Mouse (Mus musculus) CH12.LX (cell line): ENCODE measurements around the gene Scrn1. TPM values are rescaled to one million over a fixed set of nuclear protein-coding genes. Genes with fewer than 3 reads are reported as not detected.

ENCODE experiments used
- DNase-seq: peaks from one replicate; pipeline ENCODE4 v3.0.0-alpha.2; 2013; ENCODE audit errors: extremely low read depth
- H3K27ac ChIP-seq: 2 replicates; pipeline ENCODE4 v1.5.1; 2012; ENCODE audit warnings: low read depth, mild to moderate bottlenecking, control low read depth, moderate library complexity; ENCODE audit not compliant: insufficient read depth
- H3K27me3 ChIP-seq: replicated peaks from 2 replicates; pipeline ENCODE3; 2012; ENCODE audit warnings: inconsistent platforms
- H3K36me3 ChIP-seq, 2 experiments: replicated peaks in 1 of 2; 2 replicates each; pipeline versions ENCODE3 to v1.6.1; 2012; ENCODE audit warnings: inconsistent platforms in 1 of 2, low read length in 1 of 2, mild to moderate bottlenecking in 1 of 2, mixed read lengths in 1 of 2, moderate library complexity in 1 of 2; ENCODE audit not compliant: control insufficient read depth in 1 of 2, insufficient read depth in 1 of 2
- H3K4me1 ChIP-seq, 2 experiments: 2 replicates each; pipeline ENCODE4 v1.6.1; 2012; ENCODE audit warnings: inconsistent platforms in 1 of 2, moderate library complexity in 1 of 2; ENCODE audit not compliant: insufficient read depth in 2 of 2, control insufficient read depth in 1 of 2
- H3K4me2 ChIP-seq: 2 replicates; pipeline ENCODE4 v1.6.1; 2012; ENCODE audit warnings: low read depth, mild to moderate bottlenecking, control low read depth; ENCODE audit not compliant: poor library complexity, insufficient read depth, severe bottlenecking
- H3K4me3 ChIP-seq, 3 experiments: fragments of 150-350 bp in 1 of 3; sonication (generic) in 1 of 3; replicated peaks in 1 of 3; 2 replicates each; pipeline versions ENCODE3 to v1.5.1; 2011 to 2012; ENCODE audit warnings: low read depth in 2 of 3, low read length in 2 of 3, mild to moderate bottlenecking in 2 of 3, moderate library complexity in 2 of 3, control low read depth in 1 of 3, improper control_type of control experiment in 1 of 3, inconsistent platforms in 1 of 3, mixed read lengths in 1 of 3; ENCODE audit not compliant: poor library complexity in 1 of 3
- H3K79me2 ChIP-seq: replicated peaks from 2 replicates; pipeline ENCODE4 v1.6.1; 2012; ENCODE audit warnings: mild to moderate bottlenecking, moderate library complexity; ENCODE audit not compliant: control insufficient read depth, poor library complexity, insufficient read depth, severe bottlenecking; ENCODE audit errors: extremely low read depth
- H3K9ac ChIP-seq: 2 replicates; pipeline ENCODE4 v1.6.1; 2012; ENCODE audit warnings: low read depth, mild to moderate bottlenecking, control low read depth, moderate library complexity; ENCODE audit not compliant: insufficient read depth
- H3K9me3 ChIP-seq: replicated peaks from 2 replicates; pipeline ENCODE3; 2012; ENCODE audit warnings: low read length, inconsistent platforms, mixed read lengths
- BHLHE40 ChIP-seq: IDR thresholded peaks from 2 replicates; pipeline ENCODE4 v1.6.1; 2011; ENCODE audit warnings: mild to moderate bottlenecking, low read depth, low read length, improper control_type of control experiment
- CHD1 ChIP-seq: IDR thresholded peaks from 2 replicates; pipeline ENCODE4 v1.6.1; 2012; ENCODE audit warnings: low read depth, low read length, improper control_type of control experiment, inconsistent platforms
- CTCF ChIP-seq, 2 experiments: IDR thresholded peaks in 1 of 2; conservative IDR thresholded peaks in 1 of 2; 2 replicates each; pipeline ENCODE4 v1.5.1; 2011 to 2012; ENCODE audit warnings: low read depth in 2 of 2, low read length in 2 of 2, improper control_type of control experiment in 1 of 2, inconsistent platforms in 1 of 2, mild to moderate bottlenecking in 1 of 2, moderate library complexity in 1 of 2
- E2F4 ChIP-seq: IDR thresholded peaks from 2 replicates; pipeline ENCODE4 v1.6.1; 2011; ENCODE audit warnings: low read depth, low read length, improper control_type of control experiment; ENCODE audit not compliant: insufficient replicate concordance
- ELF1 ChIP-seq: IDR thresholded peaks from 2 replicates; pipeline ENCODE4 v1.6.1; 2014; ENCODE audit warnings: low read depth, mild to moderate bottlenecking, inconsistent platforms, low read length, improper control_type of control experiment
- EP300 ChIP-seq: IDR thresholded peaks from 2 replicates; pipeline ENCODE4 v1.6.1; 2011; ENCODE audit warnings: low read length, improper control_type of control experiment
- GABPA ChIP-seq: IDR thresholded peaks from 2 replicates; pipeline ENCODE4 v1.6.1; 2012; ENCODE audit warnings: low read depth, low read length, improper control_type of control experiment, inconsistent platforms; ENCODE audit not compliant: insufficient replicate concordance
- HCFC1 ChIP-seq: IDR thresholded peaks from 2 replicates; pipeline ENCODE4 v1.6.1; 2012; ENCODE audit warnings: low read depth, mild to moderate bottlenecking, inconsistent platforms, low read length, improper control_type of control experiment
- IRF4 ChIP-seq: IDR thresholded peaks from 2 replicates; pipeline ENCODE4 v1.6.1; 2014; ENCODE audit warnings: low read depth, mild to moderate bottlenecking, inconsistent platforms, low read length, improper control_type of control experiment
- JUN ChIP-seq: IDR thresholded peaks from 2 replicates; pipeline ENCODE4 v1.6.1; 2011; ENCODE audit warnings: low read depth, mild to moderate bottlenecking, low read length, improper control_type of control experiment, moderate library complexity; ENCODE audit not compliant: insufficient read depth
- JUND ChIP-seq: conservative IDR thresholded peaks from 2 replicates; pipeline ENCODE4 v1.6.1; 2011; ENCODE audit warnings: low read depth, low read length, improper control_type of control experiment
- KAT2A ChIP-seq: IDR thresholded peaks from 2 replicates; pipeline ENCODE4 v1.6.1; 2012; ENCODE audit warnings: low read length, improper control_type of control experiment, inconsistent platforms; ENCODE audit not compliant: insufficient replicate concordance
- MAFK ChIP-seq: IDR thresholded peaks from 2 replicates; pipeline ENCODE4 v1.6.1; 2011; ENCODE audit warnings: low read length, improper control_type of control experiment; ENCODE audit not compliant: insufficient replicate concordance
- MEF2A ChIP-seq: IDR thresholded peaks from 2 replicates; pipeline ENCODE4 v1.6.1; 2014; ENCODE audit warnings: low read depth, mild to moderate bottlenecking, inconsistent platforms, low read length, improper control_type of control experiment, borderline replicate concordance
- MXI1 ChIP-seq: IDR thresholded peaks from 2 replicates; pipeline ENCODE4 v1.6.1; 2011; ENCODE audit warnings: mild to moderate bottlenecking, low read depth, low read length, improper control_type of control experiment
- MYC ChIP-seq: IDR thresholded peaks from 2 replicates; pipeline ENCODE4 v1.6.1; 2011; ENCODE audit warnings: low read depth, mild to moderate bottlenecking, improper control_type of control experiment, low read length
- NELFE ChIP-seq: IDR thresholded peaks from 2 replicates; pipeline ENCODE4 v1.6.1; 2011; ENCODE audit warnings: low read depth, low read length, improper control_type of control experiment
- NRF1 ChIP-seq: IDR thresholded peaks from 2 replicates; pipeline ENCODE4 v1.6.1; 2014; ENCODE audit warnings: low read depth, mild to moderate bottlenecking, inconsistent platforms, low read length, improper control_type of control experiment, moderate library complexity
- PAX5 ChIP-seq: IDR thresholded peaks from 2 replicates; pipeline ENCODE4 v1.6.1; 2012; ENCODE audit warnings: low read length, inconsistent platforms, mixed read lengths
- POLR2A ChIP-seq: IDR thresholded peaks from 2 replicates; pipeline ENCODE4 v1.6.1; 2011; ENCODE audit warnings: low read depth, mild to moderate bottlenecking, improper control_type of control experiment, low read length
- POLR2AphosphoS2 ChIP-seq: IDR thresholded peaks from 2 replicates; pipeline ENCODE4 v1.6.1; 2011; ENCODE audit warnings: low read depth, low read length, improper control_type of control experiment
- RCOR1 ChIP-seq: conservative IDR thresholded peaks from 2 replicates; pipeline ENCODE4 v1.6.1; 2012; ENCODE audit warnings: low read depth, mild to moderate bottlenecking, inconsistent platforms, low read length, improper control_type of control experiment
- SIN3A ChIP-seq: IDR thresholded peaks from 2 replicates; pipeline ENCODE4 v1.6.1; 2012; ENCODE audit warnings: low read length, improper control_type of control experiment, inconsistent platforms
- SMC3 ChIP-seq: IDR thresholded peaks from 2 replicates; pipeline ENCODE4 v1.6.1; 2011; ENCODE audit warnings: low read depth, low read length, improper control_type of control experiment
- TCF12 ChIP-seq: IDR thresholded peaks from 2 replicates; pipeline ENCODE4 v1.6.1; 2014; ENCODE audit warnings: low read depth, mild to moderate bottlenecking, inconsistent platforms, low read length, improper control_type of control experiment
- USF1 ChIP-seq: IDR thresholded peaks from 2 replicates; pipeline ENCODE4 v1.6.1; 2014; ENCODE audit warnings: low read depth, mild to moderate bottlenecking, inconsistent platforms, low read length, improper control_type of control experiment
- ZKSCAN1 ChIP-seq: IDR thresholded peaks from 2 replicates; pipeline ENCODE4 v1.6.1; 2012; ENCODE audit warnings: low read depth, inconsistent platforms, low read length, improper control_type of control experiment, borderline replicate concordance
- ZMIZ1 ChIP-seq: IDR thresholded peaks from 2 replicates; pipeline ENCODE4 v1.6.1; 2012; ENCODE audit warnings: low read depth, mild to moderate bottlenecking, inconsistent platforms, low read length, improper control_type of control experiment
- ZNF384 ChIP-seq: IDR thresholded peaks from 2 replicates; pipeline ENCODE4 v1.6.1; 2012; ENCODE audit warnings: low read depth, low read length, improper control_type of control experiment, inconsistent platforms
- dilution Hi-C: fragments of 300-500 bp; cut with MboI; formaldehyde crosslinking; loops from 2 replicates; pipeline ENCODE4 v1.14.3; 2020; ENCODE audit warnings: low sequenced_read_pairs; ENCODE audit not compliant: extremely low pct_unique_long_range_greater_than_20kb, extremely low pct_ligation_motif_present
- in situ Hi-C: fragments of 300-500 bp; cut with MboI; formaldehyde crosslinking; loops from 3 replicates; pipeline ENCODE4 v1.14.3; 2019; ENCODE audit warnings: low sequenced_read_pairs, low pct_ligation_motif_present, low pct_unique_long_range_greater_than_20kb, mixed read lengths
- polyA plus RNA-seq: library from polyadenylated mRNA; unstranded; fragments of >175 nt; gene quantifications from 2 replicates; pipeline ENCODE4 v1.2.1, GENCODE M21; 2012; ENCODE audit warnings: low read depth; ENCODE audit not compliant: insufficient read length
- total RNA-seq, 2 experiments: library from RNA; depleted of rRNA; stranded (reverse); fragments of 300-350 nt in 1 of 2; fragments of >200 nt in 1 of 2; gene quantifications; 2 replicates each; pipeline ENCODE4 v1.2.3; 2012 to 2014

Scrn1 gene
- total and polyA plus RNA-seq, 3 experiments, result 0.04 TPM; not detected in 2

DNA sequence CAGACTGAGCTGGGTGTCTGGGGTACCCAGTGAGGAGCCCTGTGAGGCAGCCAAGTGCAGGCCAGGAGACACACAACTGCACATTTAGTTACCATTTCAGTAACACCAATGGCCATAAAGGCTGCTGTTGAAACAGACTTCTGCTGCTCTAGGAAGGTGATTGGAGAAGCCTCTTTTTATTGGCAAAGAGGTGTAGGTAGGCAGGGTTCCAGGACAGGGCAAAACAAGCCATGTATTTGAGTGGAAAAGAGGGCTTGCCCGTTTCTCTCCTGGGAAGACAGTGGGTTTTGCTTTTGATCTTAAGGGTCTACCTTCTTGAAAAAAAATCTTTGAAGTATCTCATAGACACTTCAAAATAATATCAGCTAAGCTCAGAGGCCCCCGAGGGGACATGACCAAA, 54.0 kb downstream of the Scrn1 start:
- in situ Hi-C loops (no loop called here), dilution Hi-C loops (no loop called here)
- peaks cover 1 to 23% of the 10 kb centered on the region in 2 experiments; a peak in 3 of 4 replicates for H3K4me1 ChIP-seq
- no peaks in the 10 kb centered on the region for H3K9me3 ChIP-seq
- no peak overlapping the region for H3K27ac ChIP-seq
- no peak overlapping the region for H3K4me2 ChIP-seq
- TF ChIP-seq ZKSCAN1 (no peak), CTCF (conservative IDR thresholded peaks at IDR 0.05 in 1 of 2, IDR thresholded peaks at IDR 0.05 in 1 of 2; ENCODE audit: low read depth in 2 of 2, low read length in 2 of 2) (no peak), SMC3 (no peak), ZNF384 (no peak), EP300 (no peak), ELF1 (no peak), ZMIZ1 (no peak), POLR2AphosphoS2 (no peak), BHLHE40 (no peak), CHD1 (no peak), JUND (no peak), MYC (no peak), USF1 (no peak), HCFC1 (no peak), NRF1 (no peak), JUN (no peak), SIN3A (no peak), MXI1 (no peak), TCF12 (no peak), IRF4 (no peak)
- no peaks in the 10 kb centered on the region for H3K27me3 ChIP-seq
- no peak for DNase-seq
- no peaks in the 10 kb centered on the region for H3K36me3 ChIP-seq
- H3K79me2 ChIP-seq, result no peaks in the 10 kb centered on the region
- H3K4me3 ChIP-seq, result no peak overlapping the region
- no peak overlapping the region for H3K9ac ChIP-seq

DNA sequence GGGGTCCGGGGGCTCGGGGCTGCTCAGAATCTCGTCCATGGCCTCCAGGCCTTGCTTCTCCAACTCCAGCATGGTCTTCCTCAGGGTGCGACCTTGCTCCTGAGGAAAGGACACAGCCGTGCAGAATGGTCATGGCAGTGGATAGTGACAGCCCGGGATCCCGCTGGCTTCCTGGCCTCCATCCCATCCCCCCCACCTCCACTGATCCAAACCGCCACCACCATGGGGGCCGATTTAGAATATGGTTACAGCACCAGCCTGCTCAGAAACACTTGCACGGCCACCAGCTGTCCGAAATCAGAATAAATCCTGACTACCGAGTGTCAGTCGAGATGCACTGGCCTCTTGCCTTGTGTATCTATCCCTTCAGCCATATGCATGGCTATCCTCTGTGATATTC, 57.0 kb downstream of the Scrn1 start:
- no peak for DNase-seq
- Histone ChIP-seq H3K9ac (no peak overlapping the region), H3K79me2 (no peaks in the 10 kb centered on the region), H3K4me1 (peaks cover 2 to 27% of the 10 kb centered on the region in 2 experiments; a peak in 3 of 4 replicates), H3K9me3 (no peaks in the 10 kb centered on the region), H3K4me2 (no peak overlapping the region), H3K27me3 (no peaks in the 10 kb centered on the region), H3K36me3 (no peaks in the 10 kb centered on the region), H3K4me3 (no peak overlapping the region), H3K27ac (no peak overlapping the region)
- no peak for TF ChIP-seq MEF2A
- TF ChIP-seq ZMIZ1, result no peak
- TF ChIP-seq PAX5, result no peak
- TF ChIP-seq POLR2AphosphoS2, result no peak
- no peak for TF ChIP-seq NELFE
- no peak for TF ChIP-seq MYC
- no peak for TF ChIP-seq JUN
- TF ChIP-seq ELF1, result no peak
- no peak for TF ChIP-seq MXI1
- no peak for TF ChIP-seq KAT2A
- TF ChIP-seq E2F4, result no peak
- TF ChIP-seq RCOR1, result no peak
- TF ChIP-seq MAFK, result no peak
- no peak for TF ChIP-seq GABPA
- TF ChIP-seq USF1, result no peak
- TF ChIP-seq TCF12, result no peak
- no peak for TF ChIP-seq NRF1
- TF ChIP-seq SMC3, result no peak
- no peak for TF ChIP-seq POLR2A
- in situ Hi-C loops (loop anchor here (5.0 kb wide), 1 partner anchor 112 kb away; no protein-coding TSS in a partner anchor), dilution Hi-C loops (no loop called here)
